Mouse (Mus musculus): Measurements from ENCODE around the gene Armh1. TPM values are rescaled to one million over a fixed set of nuclear protein-coding genes. Genes with fewer than 3 reads are reported as not detected.
A peak's percentile ranks its signal among the peaks of the same experiment; 100 is the strongest.

The Armh1 gene
- polyA plus RNA-seq, 1 experiment from 2014 or later, result not detected

DNA sequence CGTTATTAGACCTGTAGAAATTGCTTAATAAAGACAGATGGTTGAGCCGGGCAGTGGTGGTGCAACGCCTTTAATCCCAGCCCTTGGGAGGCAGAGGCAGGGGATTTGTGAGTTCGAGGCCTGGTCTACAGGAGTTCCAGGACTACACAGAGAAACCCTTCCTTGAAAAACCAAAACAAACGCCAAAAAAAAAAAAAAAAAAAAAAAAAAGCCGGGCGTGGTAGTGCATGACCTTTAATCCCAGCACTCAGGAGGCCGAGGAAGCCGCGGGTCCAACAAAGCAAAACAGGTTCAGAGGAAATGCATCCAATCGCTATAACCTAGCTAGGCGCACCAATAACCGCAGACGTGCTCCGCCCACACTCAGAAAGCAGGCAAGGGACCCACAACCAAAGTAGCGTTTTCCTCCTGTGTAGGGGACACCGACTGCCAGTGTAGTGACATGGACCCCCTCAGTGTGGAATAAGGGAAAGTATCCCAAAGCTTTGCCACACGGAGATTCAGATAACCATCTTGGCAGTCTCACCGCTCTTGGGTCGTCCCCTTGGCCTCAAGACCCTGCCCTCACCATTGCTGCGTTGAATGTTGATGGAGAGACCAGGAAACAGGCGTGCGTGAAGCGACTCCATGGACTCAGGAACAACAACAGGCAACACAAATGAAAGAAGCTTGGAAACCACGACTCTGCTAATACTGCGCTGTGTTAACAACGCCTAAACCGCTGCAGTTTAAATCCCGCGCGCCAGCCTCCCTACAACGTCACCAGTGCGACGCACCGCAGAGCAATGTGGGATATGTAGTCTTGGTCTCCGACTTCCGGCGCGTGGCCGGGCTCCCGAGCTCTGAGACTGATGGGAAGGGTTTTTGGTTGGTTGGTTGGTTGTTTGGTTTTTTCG, 69.8 kb downstream of the Armh1 start, which contains the start of gene Kif2c:
Gene Kif2c (minus strand): TSS at position 777 of the 896 bp plus-strand sequence.
- H3K27me3 ChIP-seq (ENCODE audit: control insufficient read depth, insufficient read depth, low read length), result no peaks in the 10 kb centered on the region
- 0 out of 2 replicates have a peak, but pooled peaks cover 2% of the 10 kb centered on the region for H3K36me3 ChIP-seq (ENCODE audit: control insufficient read depth, insufficient read depth, low read length)
- ATAC-seq (ENCODE audit: low FRiP score), result peak; percentile 97
- H3K4me1 ChIP-seq (replicated peaks; ENCODE audit: control insufficient read depth, insufficient read depth, low read length), result peaks cover 3% of the 10 kb centered on the region; the same call in 1 of the 2 replicates
- peak within 1 kb of the TSS; percentile 64 for H3K4me2 ChIP-seq (replicated peaks; ENCODE audit: low read depth, low read length)
- H3K9ac ChIP-seq (ENCODE audit: low read depth, low read length), result peak within 1 kb of the TSS; percentile 74
- no peak within 1 kb of the TSS for H3K27ac ChIP-seq (ENCODE audit: low read depth, low read length)
- H3K9me3 ChIP-seq (ENCODE audit: control insufficient read depth, low read length), result no peaks in the 10 kb centered on the region
- WGBS, result 2% methylated on average over 42 of the region's 42 CpGs
- peak; percentile 96 for DNase-seq (ENCODE audit: low spot score)
- H3K4me3 ChIP-seq (ENCODE audit: low read depth, low read length), result peak within 1 kb of the TSS; percentile 69

GRCm38 (mm10) chr4:117169936-117170335, 82.0 kb downstream of the Armh1 start:
- ATAC-seq (ENCODE audit: low FRiP score) (no peak), DNase-seq (ENCODE audit: low spot score) (no peak)
- H3K4me2 ChIP-seq (replicated peaks; ENCODE audit: low read depth, low read length), result no peak overlapping the region
- 91% methylated on average over 5 of the region's 5 CpGs for WGBS
- H3K4me1 ChIP-seq (replicated peaks; ENCODE audit: control insufficient read depth, insufficient read depth, low read length), result no peaks in the 10 kb centered on the region
- H3K9me3 ChIP-seq (ENCODE audit: control insufficient read depth, low read length), result no peaks in the 10 kb centered on the region
- H3K27ac ChIP-seq (ENCODE audit: low read depth, low read length), result no peak overlapping the region
- H3K9ac ChIP-seq (ENCODE audit: low read depth, low read length), result no peak overlapping the region
- H3K36me3 ChIP-seq (ENCODE audit: control insufficient read depth, insufficient read depth, low read length), result peaks cover 7% of the 10 kb centered on the region
- H3K4me3 ChIP-seq (ENCODE audit: low read depth, low read length), result no peak overlapping the region
- H3K27me3 ChIP-seq (ENCODE audit: control insufficient read depth, insufficient read depth, low read length), result no peaks in the 10 kb centered on the region

Other genes starting within 250 kb of the Armh1 start
- gene Eif2b3, start 232.7 kb downstream of the Armh1 start, polyA plus RNA-seq (2014; fragmentation: Nextera tagmentation; extraction: Ambion mirVana), result 51.9 and 53.0 TPM in 2 replicates
- 1.4 and 1.9 TPM in 2 replicates for gene Ptch2, start 156.1 kb downstream of the Armh1 start, polyA plus RNA-seq (2014; fragmentation: Nextera tagmentation; extraction: Ambion mirVana)
- gene Btbd19, start 126.4 kb downstream of the Armh1 start, polyA plus RNA-seq (2014; fragmentation: Nextera tagmentation; extraction: Ambion mirVana), result 3.6 and 3.8 TPM in 2 replicates
- 0.60 TPM in 1 of 2 replicates, not detected in the other for gene Tctex1d4, start 125.3 kb downstream of the Armh1 start, polyA plus RNA-seq (2014; fragmentation: Nextera tagmentation; extraction: Ambion mirVana)
- gene Plk3, start 118.2 kb downstream of the Armh1 start, polyA plus RNA-seq (2014; fragmentation: Nextera tagmentation; extraction: Ambion mirVana), result 31.3 and 37.1 TPM in 2 replicates
- 779 and 892 TPM in 2 replicates for gene Rps8, start 95.9 kb downstream of the Armh1 start, polyA plus RNA-seq (2014; fragmentation: Nextera tagmentation; extraction: Ambion mirVana)
- 77.5 and 86.2 TPM in 2 replicates for gene Kif2c, start 69.5 kb downstream of the Armh1 start, polyA plus RNA-seq (2014; fragmentation: Nextera tagmentation; extraction: Ambion mirVana)
- gene Tmem53, start 174 bp downstream of the Armh1 start, polyA plus RNA-seq (2014; fragmentation: Nextera tagmentation; extraction: Ambion mirVana), result 11.4 and 13.1 TPM in 2 replicates
- gene Rnf220, start 244.9 kb upstream of the Armh1 start, polyA plus RNA-seq (2014; fragmentation: Nextera tagmentation; extraction: Ambion mirVana), result 54.1 and 55.5 TPM in 2 replicates

All from hindbrain, embryonic 11.5 days (tissue).